Mouse (Mus musculus): ENCODE results near the gene Rec114. TPM values are rescaled to one million over a fixed set of nuclear protein-coding genes. Genes with fewer than 3 reads are reported as not detected.

Rec114 gene
- polyA plus RNA-seq, 1 experiment from 2014 or later: 2.0 TPM

DNA sequence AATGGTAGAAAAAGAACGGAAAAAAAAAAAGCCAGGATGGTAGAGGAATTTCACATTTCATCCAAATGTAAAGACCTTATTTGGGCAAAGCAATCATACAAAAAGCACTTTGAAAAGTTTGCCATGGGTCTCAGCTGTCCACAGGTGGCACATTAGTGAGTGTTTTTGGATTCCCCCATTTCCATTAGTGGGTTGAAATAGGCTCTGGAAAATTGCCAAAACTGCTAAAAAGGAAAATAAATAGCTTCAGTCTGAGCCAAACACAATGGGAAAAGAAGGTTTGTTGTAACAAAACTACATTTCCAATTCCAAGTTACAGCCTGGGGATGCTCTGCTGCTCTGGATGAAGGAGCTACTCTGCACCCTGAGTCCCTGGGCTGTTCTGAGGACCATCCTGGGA, 9.8 kb upstream of the Rec114 start:
- no peak for ATAC-seq (ENCODE audit: insufficient number of reproducible peaks, low FRiP score, low TSS enrichment, low read depth)
- no peaks in the 10 kb centered on the region for H3K36me3 ChIP-seq
- 46% methylated on average over 1 of the region's 1 CpGs for WGBS
- no peaks in the 10 kb centered on the region for H3K9me3 ChIP-seq (replicated peaks)
- no peaks in the 10 kb centered on the region for H3K27me3 ChIP-seq
- H3K9ac ChIP-seq: no peak overlapping the region
- H3K27ac ChIP-seq (replicated peaks): peak overlapping the region; percentile 51
- H3K4me1 ChIP-seq: peaks cover 6% of the 10 kb centered on the region; the same call in 1 of the 2 replicates
- H3K4me3 ChIP-seq (replicated peaks): no peak overlapping the region
- H3K4me2 ChIP-seq (replicated peaks): no peak overlapping the region

DNA sequence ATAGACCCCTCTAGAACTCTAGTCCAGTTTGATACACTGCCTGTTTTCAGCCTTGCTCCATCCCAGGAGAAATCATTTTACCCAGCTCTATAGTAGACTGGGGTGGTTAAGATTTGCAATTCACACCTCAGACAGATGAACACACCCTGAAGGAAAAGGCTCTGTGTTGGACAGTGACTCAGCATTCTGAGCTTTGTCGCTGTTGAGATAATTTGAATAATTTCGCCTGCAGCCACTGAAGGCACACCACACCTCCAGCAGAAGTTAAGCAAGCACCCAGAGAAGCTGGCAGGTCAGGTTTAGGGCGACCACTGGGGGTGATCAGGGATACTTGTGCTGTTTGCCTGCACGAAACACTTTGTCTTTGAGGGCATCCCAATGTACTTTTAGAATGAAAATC, 4.4 kb upstream of the Rec114 start:
- Histone ChIP-seq H3K4me2 (replicated peaks) (no peak overlapping the region), H3K4me1 (no peaks in the 10 kb centered on the region), H3K9me3 (replicated peaks) (no peaks in the 10 kb centered on the region), H3K36me3 (no peaks in the 10 kb centered on the region), H3K9ac (no peak overlapping the region), H3K27ac (replicated peaks) (no peak overlapping the region), H3K4me3 (replicated peaks) (no peak overlapping the region), H3K27me3 (no peaks in the 10 kb centered on the region)
- no peak for ATAC-seq (ENCODE audit: insufficient number of reproducible peaks, low FRiP score, low TSS enrichment, low read depth)
- WGBS: 49% methylated on average over 4 of the region's 4 CpGs

GRCm38 (mm10) chr9:58747328-58747755, 3.6 kb upstream of the Rec114 start:
- no peaks in the 10 kb centered on the region for H3K27me3 ChIP-seq
- WGBS: 55% methylated on average over 6 of the region's 6 CpGs
- H3K27ac ChIP-seq (replicated peaks): no peak overlapping the region
- H3K9ac ChIP-seq: no peak overlapping the region
- no peaks in the 10 kb centered on the region for H3K36me3 ChIP-seq
- no peak overlapping the region for H3K4me2 ChIP-seq (replicated peaks)
- no peak for ATAC-seq (ENCODE audit: insufficient number of reproducible peaks, low FRiP score, low TSS enrichment, low read depth)
- no peak overlapping the region for H3K4me3 ChIP-seq (replicated peaks)
- no peaks in the 10 kb centered on the region for H3K4me1 ChIP-seq
- H3K9me3 ChIP-seq (replicated peaks): no peaks in the 10 kb centered on the region

DNA sequence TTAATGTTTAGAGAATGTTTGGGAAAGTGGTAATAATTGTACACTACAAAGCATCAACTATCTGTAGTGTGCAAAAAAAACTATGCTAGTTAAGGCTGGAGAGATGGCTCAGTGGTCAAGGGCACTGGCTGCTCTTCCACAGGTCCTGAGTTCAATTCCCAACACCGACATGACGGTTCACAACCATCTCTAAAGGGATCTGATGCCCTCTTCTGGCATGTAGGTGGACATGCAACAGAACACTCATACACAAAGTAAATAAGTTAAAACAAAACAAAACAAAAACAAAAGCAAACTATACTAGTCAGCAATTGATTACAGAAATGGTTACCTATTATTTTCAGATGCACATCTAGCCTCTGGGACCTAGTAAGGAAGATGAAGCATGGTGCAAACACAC, 1.1 kb downstream of the Rec114 start:
- Histone ChIP-seq H3K4me3 (replicated peaks) (no peak overlapping the region), H3K27me3 (no peaks in the 10 kb centered on the region), H3K4me2 (replicated peaks) (no peak overlapping the region), H3K36me3 (no peaks in the 10 kb centered on the region), H3K4me1 (no peaks in the 10 kb centered on the region), H3K9me3 (replicated peaks) (no peaks in the 10 kb centered on the region), H3K27ac (replicated peaks) (no peak overlapping the region), H3K9ac (no peak overlapping the region)
- 88% methylated on average over 2 of the region's 2 CpGs for WGBS
- ATAC-seq (ENCODE audit: insufficient number of reproducible peaks, low FRiP score, low TSS enrichment, low read depth): no peak

- no peaks in the 10 kb centered on the region for H3K4me1 ChIP-seq
- no peaks in the 10 kb centered on the region for H3K9me3 ChIP-seq (replicated peaks)
- 81% methylated on average over 20 of the region's 20 CpGs for WGBS
- no peaks in the 10 kb centered on the region for H3K36me3 ChIP-seq
- no peak overlapping the region for H3K27ac ChIP-seq (replicated peaks)
- H3K9ac ChIP-seq: no peak overlapping the region
- H3K4me2 ChIP-seq (replicated peaks): no peak overlapping the region
- ATAC-seq (ENCODE audit: insufficient number of reproducible peaks, low FRiP score, low TSS enrichment, low read depth): no peak
- no peaks in the 10 kb centered on the region for H3K27me3 ChIP-seq
- H3K4me3 ChIP-seq (replicated peaks): no peak overlapping the region
Measured at GRCm38 (mm10) chr9:58741369-58741768, 2.4 kb downstream of the Rec114 start.

DNA sequence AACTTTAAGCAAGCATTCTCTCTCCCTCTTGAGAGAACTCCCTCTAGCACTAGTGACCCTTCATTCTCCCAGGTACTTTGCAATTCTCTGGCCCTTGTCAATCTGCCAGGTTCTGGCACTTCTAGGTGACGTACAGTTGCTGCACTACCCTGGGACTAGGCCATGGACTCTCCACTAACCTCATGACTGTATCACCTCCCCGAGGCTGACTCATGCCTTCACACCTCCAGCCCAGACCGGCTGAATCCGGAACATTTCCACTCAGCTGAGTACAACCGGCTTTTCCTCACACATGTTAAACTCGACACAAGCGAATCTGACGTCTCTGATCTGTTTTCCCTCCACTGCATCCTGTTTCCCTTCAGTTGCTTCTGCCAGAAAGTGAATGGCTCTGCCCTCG, 4.0 kb downstream of the Rec114 start:
- H3K9me3 ChIP-seq (replicated peaks): no peaks in the 10 kb centered on the region
- no peak overlapping the region for H3K27ac ChIP-seq (replicated peaks)
- H3K4me3 ChIP-seq (replicated peaks): no peak overlapping the region
- ATAC-seq (ENCODE audit: insufficient number of reproducible peaks, low FRiP score, low TSS enrichment, low read depth): no peak
- no peaks in the 10 kb centered on the region for H3K27me3 ChIP-seq
- 54% methylated on average over 9 of the region's 9 CpGs for WGBS
- no peaks in the 10 kb centered on the region for H3K4me1 ChIP-seq
- H3K4me2 ChIP-seq (replicated peaks): no peak overlapping the region
- H3K9ac ChIP-seq: no peak overlapping the region
- H3K36me3 ChIP-seq: no peaks in the 10 kb centered on the region

DNA sequence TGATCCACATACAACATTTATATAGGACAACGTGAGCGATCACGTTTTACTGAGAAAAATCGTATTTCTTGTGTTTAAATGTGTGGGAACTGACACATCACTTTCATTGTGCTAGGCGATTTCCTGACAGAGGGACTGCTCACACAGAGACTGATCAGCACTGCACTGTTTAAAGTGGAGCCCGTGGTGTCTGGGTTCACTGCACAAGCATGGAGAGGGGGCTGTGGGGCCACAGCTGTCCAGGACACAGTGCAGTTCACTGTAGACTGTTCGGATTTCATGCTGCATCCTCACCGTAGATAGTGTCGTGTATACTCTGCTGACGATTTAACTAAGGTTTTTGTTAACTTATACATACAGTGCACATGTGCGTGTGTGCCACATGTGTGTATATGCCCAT, 20.6 kb downstream of the Rec114 start:
- H3K9ac ChIP-seq: no peak overlapping the region
- ATAC-seq (ENCODE audit: insufficient number of reproducible peaks, low FRiP score, low TSS enrichment, low read depth): no peak
- no peaks in the 10 kb centered on the region for H3K9me3 ChIP-seq (replicated peaks)
- H3K4me3 ChIP-seq (replicated peaks): no peak overlapping the region
- no peaks in the 10 kb centered on the region for H3K36me3 ChIP-seq
- H3K27ac ChIP-seq (replicated peaks): no peak overlapping the region
- 72% methylated on average over 11 of the region's 11 CpGs for WGBS
- no peak overlapping the region for H3K4me2 ChIP-seq (replicated peaks)
- H3K4me1 ChIP-seq: no peaks in the 10 kb centered on the region
- H3K27me3 ChIP-seq: no peaks in the 10 kb centered on the region

GRCm38 (mm10) chr9:58722151-58722550, 21.6 kb downstream of the Rec114 start:
- Histone ChIP-seq H3K27ac (replicated peaks) (no peak overlapping the region), H3K4me2 (replicated peaks) (no peak overlapping the region), H3K9me3 (replicated peaks) (no peaks in the 10 kb centered on the region), H3K36me3 (no peaks in the 10 kb centered on the region), H3K27me3 (no peaks in the 10 kb centered on the region), H3K9ac (no peak overlapping the region), H3K4me3 (replicated peaks) (no peak overlapping the region), H3K4me1 (no peaks in the 10 kb centered on the region)
- ATAC-seq (ENCODE audit: insufficient number of reproducible peaks, low FRiP score, low TSS enrichment, low read depth): no peak
- WGBS: 80% methylated on average over 5 of the region's 5 CpGs

DNA sequence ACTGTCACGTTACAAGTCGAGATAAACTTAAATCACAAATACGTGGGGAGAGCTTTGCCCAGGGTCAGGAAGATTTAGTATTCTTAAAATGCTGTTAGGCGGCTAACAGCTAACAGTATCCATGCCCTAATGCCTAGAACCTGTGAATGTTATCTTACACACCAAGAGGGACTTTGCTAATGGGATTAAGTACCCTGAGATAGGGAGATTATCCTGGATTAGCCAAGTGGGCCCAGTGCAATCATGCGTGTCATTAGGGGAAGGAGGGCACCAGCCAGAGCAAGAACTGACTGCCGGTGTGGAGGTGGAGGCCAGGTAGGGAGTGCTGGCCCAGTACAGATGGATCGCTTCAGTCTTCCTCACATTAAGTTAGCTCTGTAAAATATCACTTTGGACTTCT, 22.7 kb downstream of the Rec114 start:
- Histone ChIP-seq H3K36me3 (no peaks in the 10 kb centered on the region), H3K9ac (no peak overlapping the region), H3K27me3 (no peaks in the 10 kb centered on the region), H3K27ac (replicated peaks) (no peak overlapping the region), H3K4me3 (replicated peaks) (no peak overlapping the region), H3K4me1 (no peaks in the 10 kb centered on the region), H3K4me2 (replicated peaks) (no peak overlapping the region), H3K9me3 (replicated peaks) (no peaks in the 10 kb centered on the region)
- WGBS: 62% methylated on average over 7 of the region's 7 CpGs
- no peak for ATAC-seq (ENCODE audit: insufficient number of reproducible peaks, low FRiP score, low TSS enrichment, low read depth)

DNA sequence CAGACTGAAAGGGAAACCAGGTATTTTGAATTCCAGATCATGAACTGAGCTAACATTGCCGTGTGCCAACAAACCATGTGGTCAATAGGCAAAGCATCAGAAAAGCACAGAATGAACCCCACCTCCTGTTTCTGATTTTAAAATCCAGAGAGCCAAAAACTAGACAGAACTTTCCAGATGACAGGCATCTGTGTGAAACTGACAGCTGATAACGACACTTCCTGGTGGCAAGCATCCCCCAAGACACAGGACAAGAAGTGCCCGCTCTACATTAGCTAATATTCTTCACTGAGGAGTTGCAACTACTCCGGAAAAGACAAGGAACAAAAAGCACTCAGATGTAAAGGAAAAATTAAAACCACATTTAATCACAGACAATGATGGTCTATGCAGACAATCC, 23.6 kb downstream of the Rec114 start:
- Histone ChIP-seq H3K9me3 (replicated peaks) (no peaks in the 10 kb centered on the region), H3K27ac (replicated peaks) (no peak overlapping the region), H3K4me3 (replicated peaks) (no peak overlapping the region), H3K27me3 (no peaks in the 10 kb centered on the region), H3K4me2 (replicated peaks) (no peak overlapping the region), H3K4me1 (no peaks in the 10 kb centered on the region), H3K36me3 (no peaks in the 10 kb centered on the region), H3K9ac (no peak overlapping the region)
- ATAC-seq (ENCODE audit: insufficient number of reproducible peaks, low FRiP score, low TSS enrichment, low read depth): no peak
- whole genome bisulfite sequencing: 40% methylated on average over 4 of the region's 4 CpGs

- Histone ChIP-seq H3K27me3 (no peaks in the 10 kb centered on the region), H3K4me3 (replicated peaks) (no peak overlapping the region), H3K4me2 (replicated peaks) (no peak overlapping the region), H3K4me1 (no peaks in the 10 kb centered on the region), H3K36me3 (no peaks in the 10 kb centered on the region), H3K9me3 (replicated peaks) (no peaks in the 10 kb centered on the region), H3K27ac (replicated peaks) (no peak overlapping the region), H3K9ac (no peak overlapping the region)
- 72% methylated on average over 5 of the region's 5 CpGs for WGBS
- no peak for ATAC-seq (ENCODE audit: insufficient number of reproducible peaks, low FRiP score, low TSS enrichment, low read depth)
Measured at GRCm38 (mm10) chr9:58719471-58719870, 24.3 kb downstream of the Rec114 start.

- H3K9me3 ChIP-seq (replicated peaks): no peaks in the 10 kb centered on the region
- no peak overlapping the region for H3K4me3 ChIP-seq (replicated peaks)
- H3K36me3 ChIP-seq: no peaks in the 10 kb centered on the region
- no peaks in the 10 kb centered on the region for H3K27me3 ChIP-seq
- no peaks in the 10 kb centered on the region for H3K4me1 ChIP-seq
- no peak for ATAC-seq (ENCODE audit: insufficient number of reproducible peaks, low FRiP score, low TSS enrichment, low read depth)
- H3K4me2 ChIP-seq (replicated peaks): no peak overlapping the region
- 78% methylated on average over 3 of the region's 3 CpGs for WGBS
- H3K9ac ChIP-seq: no peak overlapping the region
- no peak overlapping the region for H3K27ac ChIP-seq (replicated peaks)
Measured at GRCm38 (mm10) chr9:58718964-58719363, 24.8 kb downstream of the Rec114 start.

Measured in embryonic facial prominence, embryonic 15.5 days (tissue).